Mouse (Mus musculus): ENCODE data around the gene Pknox2. TPM values are rescaled to one million over a fixed set of nuclear protein-coding genes. Genes with fewer than 3 reads are reported as not detected.

The Pknox2 gene
- total RNA-seq, 2 experiments from 2014 or later: 25.4 to 29.5 TPM

DNA sequence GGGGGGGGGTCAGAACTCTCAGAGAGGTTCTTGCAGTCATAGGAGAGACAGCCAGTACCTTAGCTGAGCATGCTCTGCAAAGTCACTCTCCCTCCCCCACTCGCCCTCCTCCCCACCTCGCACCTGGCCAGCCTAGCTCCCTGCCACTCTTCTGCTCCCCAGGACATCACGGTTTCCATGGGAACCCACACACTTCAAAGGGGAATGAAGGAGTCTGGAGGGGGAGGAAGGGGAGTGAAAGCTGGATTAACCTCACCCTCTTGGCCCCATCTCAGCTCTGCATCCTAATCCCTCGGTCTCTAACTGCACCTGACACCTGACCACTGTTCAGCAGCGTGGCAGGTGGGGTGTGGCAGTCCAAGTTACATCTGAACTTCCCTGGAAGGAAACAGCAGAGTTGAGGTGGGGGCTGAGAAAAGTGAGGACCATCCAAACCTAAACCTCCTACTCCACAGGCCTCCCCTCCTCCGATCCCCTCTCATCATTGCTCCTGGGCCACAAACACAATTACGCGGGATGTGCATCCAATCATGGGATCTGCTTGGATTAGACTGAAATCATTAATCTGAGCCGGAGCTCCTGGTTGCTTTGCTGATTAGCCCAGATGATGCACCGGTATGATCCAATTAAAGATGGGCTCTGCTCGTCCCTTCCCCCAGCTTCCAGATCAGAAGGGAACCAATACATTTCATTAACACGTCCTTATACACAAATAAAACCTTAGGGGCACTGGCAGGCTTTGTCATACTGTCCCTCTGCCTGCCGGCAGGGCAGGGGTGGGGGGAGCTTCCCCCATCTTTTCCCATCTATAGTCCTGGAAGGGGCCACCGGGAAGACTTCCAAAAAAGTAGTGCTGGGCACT is 196.7 kb downstream of the Pknox2 start:
- DNase-seq (ENCODE audit: low spot score in 2 of 2): no peak

DNA sequence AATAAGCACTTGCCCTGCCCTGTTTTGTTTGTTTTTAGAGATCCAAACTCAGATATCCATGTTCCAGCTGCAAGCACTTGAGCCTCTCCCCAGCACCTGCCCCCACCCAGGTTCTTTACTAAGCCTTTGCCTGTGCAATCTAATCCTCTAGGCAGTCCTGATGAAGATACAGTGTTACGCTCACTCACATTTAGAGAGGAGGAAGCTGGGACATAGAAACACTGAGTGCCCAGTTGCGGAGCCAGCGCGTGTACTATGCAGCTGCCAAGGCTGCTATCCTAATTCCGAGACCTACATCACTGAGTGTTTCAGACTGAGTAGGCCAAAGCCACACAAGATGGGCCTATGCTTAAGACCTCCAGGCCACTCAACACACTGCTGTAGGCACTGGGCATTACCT is 199.0 kb downstream of the Pknox2 start:
- no peak for DNase-seq (ENCODE audit: low spot score in 2 of 2)

DNA sequence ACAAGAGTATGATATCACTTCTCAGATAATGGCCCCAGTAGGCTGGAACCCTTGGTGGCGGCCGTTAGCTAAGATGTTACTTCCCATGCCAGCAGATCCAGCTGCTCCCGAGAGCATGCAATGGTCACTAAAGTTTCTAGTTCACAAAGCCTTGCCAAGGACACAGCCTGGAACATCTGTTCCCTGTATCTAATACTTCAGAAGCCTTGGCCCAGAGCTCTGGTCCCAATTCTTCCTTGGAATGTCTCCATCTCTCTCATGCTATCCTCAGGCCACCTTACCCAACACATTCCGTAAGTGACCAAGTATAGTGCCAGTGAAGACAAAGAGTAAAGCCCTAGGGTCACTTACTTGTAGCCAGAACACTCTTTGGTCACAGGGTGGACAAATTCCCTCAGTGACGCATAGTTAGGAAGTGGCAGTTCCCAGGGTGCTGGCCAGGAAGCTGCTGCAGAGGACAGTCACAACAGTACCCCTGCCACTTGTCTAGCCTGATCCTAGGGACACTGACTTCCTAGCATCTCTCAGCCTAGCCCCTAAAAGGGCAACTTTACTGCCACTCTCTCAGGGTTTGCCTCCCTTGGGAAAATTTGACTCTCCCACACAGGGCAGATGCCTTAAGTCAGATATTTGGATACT is 200.0 kb downstream of the Pknox2 start:
- DNase-seq (ENCODE audit: low spot score in 2 of 2): no peak

DNA sequence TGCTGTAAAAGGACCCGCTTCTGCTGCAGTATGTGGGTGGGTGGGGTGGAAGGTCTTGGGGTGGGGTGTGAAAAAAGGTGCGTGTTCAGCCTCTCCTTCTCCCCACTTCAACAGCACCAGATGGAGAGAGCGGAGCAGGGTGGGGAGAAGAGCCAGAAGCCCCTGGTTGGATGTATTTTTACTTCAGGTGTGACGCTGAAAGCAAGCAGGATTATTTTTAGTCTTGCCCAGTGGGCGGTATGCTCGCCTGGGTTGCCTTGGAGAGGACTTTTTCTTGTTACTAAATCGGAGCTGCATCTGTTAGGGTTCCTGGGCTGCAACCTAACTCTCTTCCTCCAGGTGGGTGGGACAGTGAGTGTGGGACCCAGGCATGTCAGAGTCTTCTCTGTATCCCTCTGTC is 202.4 kb downstream of the Pknox2 start:
- peak in 1 of 2 experiments; percentile 60 for DNase-seq (ENCODE audit: low spot score in 2 of 2)

DNA sequence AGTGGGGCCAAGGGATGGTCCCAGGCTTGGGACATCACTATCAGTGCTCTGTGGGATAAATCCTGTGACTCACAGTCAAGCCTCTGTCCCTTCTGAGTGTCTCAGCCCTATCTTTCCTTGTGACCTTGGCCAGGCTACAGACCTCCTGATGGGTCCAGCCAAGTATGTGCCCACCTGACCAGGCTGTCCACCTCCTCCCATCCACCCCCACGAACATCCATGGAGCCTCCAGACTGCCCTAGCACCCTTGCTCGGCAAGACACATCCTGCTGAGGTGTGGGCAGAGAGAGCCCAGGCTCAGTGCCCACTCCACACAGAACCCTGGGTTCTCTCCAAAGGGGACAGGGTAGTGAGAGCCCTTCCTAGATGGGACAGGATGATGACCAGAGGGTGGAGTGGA is 204.6 kb downstream of the Pknox2 start:
- no peak for DNase-seq (ENCODE audit: low spot score in 2 of 2)

DNA sequence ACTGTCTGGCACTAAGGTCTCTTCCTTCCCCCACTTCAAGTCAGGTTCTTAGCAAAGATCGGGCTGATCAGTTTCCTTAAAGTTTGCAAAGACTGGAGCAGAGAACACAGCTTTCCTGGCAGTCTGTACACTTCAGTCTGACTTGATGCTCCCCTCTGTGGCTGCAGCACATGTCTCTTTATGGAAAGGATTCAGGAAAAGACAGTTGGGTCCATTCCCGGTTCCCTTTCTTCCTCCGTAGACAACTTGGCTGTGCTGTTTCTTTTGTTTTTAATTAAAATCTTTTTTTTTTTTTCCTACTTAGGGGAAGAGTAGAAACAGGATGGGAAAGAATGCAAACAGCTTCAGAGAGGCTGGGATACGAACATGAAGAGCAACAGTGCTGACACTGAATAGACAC is 205.1 kb downstream of the Pknox2 start:
- DNase-seq (ENCODE audit: low spot score in 2 of 2): no peak

DNA sequence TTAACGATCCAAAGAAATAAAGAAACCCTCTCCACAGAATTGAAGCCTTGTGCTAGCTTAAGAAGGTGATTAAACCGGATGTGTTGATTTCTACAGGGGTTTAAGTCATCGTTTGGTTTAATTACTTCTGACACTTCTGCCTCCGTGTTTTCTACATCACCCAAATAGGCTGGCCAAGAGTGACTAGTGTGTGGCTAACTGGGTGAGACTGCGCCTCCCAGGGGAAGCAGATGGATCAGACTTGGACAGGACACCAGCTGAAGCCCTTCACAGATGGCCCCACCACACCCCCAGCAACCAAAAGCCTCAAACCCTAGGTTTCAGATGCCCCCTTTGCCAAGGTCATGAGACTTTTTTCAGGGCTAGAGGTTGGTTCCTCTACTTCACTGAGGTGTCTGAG is 205.6 kb downstream of the Pknox2 start:
- DNase-seq (ENCODE audit: low spot score in 2 of 2): no peak

DNA sequence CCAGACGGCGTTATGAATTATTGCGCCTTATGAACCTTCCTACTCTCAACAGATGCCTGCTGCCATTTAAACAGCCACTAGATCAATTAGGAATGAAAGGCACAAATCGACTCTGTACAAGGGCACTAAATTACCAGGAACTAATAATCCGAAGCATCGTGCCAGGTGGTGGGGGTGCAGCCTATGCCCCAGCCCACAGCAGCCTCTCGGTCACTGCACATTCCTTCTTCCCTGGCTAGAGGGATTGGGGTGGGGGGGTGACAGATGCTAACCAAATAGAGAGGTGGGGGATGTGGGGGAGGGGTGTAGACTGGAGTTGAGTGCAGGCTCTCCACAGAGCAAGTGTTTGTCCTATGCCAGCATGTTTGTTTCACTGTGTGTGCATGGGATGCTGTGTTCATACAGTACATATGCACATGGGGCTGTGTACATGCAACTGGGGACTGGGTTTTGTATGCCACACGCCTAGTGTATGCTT is 208.6 kb downstream of the Pknox2 start:
- no peak for DNase-seq (ENCODE audit: low spot score in 2 of 2)

DNA sequence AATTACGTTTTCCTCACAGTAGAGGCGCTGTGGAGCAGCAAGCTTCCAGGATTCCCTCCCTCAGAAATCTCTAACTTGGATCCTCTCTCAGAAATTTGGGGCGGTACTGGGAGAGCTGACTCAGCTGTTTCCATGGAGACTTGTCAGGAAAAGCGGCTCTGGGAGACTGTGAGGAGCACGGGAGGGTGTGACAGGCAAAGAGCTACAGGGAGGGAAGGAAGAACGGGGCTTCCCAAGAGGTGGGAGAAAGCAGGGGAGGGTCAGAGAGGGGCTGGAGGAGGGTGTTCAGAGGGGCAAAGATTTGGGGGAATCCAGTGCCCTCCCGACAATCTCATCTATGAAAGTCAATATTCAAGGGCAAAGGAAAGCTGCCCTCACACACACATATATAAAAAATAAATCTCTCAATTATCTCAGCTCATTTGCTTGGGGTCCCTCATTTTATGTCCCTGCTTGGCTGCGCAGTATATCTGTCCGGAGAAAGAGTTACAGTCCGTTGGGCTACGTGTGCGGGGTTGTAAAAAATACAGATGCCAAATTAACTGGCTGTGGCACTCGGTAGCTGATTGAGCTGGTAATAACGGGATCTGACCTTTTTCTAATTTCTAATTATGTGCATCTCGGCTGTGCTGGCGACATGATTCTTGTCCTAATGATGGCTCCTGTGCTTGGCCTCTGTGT is 213.3 kb downstream of the Pknox2 start:
- DNase-seq (ENCODE audit: low spot score in 2 of 2): peak; percentile 65 to 85

DNA sequence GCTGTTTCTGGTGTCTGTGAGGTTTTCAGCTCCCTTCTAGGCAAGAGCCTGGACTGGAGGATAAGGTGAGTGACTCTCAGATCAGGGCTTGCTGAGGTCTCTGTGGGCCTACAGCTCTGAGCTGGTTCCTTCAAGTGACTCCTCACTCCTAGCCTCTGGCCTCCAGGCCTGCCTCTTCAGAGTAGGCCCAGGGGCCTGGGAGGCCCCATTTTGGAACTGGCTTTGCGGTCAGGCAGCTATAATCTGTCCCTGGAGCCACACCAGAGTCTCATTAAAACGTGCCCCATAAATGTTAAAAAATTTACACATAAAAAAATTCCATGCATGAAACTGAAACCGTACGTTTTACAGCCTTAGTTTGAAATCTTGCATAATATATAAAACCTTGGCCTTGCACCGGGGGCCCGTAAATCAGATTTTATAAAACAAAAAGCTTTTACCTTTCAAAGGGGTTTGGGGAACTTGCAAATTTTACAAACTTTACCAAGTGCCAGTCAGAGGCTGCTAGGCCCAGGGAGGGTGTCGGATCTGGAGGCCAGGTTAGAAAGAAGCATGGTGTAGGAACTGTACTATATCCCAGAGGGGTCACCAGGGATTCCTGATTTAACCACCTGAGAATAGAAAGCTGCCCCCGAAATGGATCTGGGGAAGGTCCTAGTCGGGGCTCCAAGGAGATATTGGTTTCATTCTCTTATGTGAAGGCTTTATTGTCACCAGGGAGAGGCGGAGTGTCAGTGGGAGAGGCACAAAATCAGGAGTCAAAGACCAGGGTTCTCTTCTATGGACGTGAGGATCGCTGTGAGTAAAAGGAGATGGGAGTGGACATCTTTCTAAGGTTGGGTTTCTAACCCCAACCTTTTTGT is 214.0 kb downstream of the Pknox2 start:
- DNase-seq (ENCODE audit: low spot score in 2 of 2): no peak

DNA sequence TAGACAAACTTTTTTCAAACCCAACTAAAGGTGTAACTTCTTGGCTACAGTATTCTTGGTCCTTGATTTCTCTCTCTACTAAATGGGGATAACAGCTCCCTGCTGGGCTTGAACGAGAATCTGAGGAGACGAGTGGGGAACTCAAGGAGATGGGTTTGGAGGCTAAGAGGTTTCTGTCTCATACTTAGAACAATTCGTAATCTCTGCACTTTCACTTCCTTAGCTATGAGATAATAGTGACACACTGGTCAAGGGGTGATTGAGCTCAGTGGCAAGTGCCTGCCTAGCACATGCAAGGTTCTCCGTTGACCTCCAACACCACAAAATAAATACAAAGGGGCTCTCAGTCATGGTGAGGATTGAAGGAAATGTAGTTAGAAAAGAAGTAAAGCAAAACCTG is 215.6 kb downstream of the Pknox2 start:
- DNase-seq (ENCODE audit: low spot score in 2 of 2): no peak

DNA sequence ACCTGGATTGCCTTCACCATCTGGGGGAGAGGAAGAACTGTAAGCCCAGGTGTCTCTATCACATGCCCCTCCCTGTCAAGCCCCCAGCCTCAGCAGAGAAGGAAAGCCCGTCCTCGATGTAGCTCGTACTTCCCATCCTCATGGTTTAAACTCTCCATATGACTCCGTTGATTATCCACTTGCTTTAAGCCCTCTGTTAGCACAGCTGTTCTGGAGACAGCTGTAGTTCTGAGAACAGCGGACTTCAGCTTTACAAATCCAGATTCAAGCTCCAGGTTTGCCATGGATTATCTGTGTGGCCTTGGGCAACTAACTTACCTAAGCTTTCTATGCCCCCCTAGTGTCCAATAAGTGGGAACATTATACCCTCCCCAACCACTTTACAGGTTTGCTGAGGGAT is 223.5 kb downstream of the Pknox2 start:
- no peak for DNase-seq (ENCODE audit: low spot score in 2 of 2)

DNA sequence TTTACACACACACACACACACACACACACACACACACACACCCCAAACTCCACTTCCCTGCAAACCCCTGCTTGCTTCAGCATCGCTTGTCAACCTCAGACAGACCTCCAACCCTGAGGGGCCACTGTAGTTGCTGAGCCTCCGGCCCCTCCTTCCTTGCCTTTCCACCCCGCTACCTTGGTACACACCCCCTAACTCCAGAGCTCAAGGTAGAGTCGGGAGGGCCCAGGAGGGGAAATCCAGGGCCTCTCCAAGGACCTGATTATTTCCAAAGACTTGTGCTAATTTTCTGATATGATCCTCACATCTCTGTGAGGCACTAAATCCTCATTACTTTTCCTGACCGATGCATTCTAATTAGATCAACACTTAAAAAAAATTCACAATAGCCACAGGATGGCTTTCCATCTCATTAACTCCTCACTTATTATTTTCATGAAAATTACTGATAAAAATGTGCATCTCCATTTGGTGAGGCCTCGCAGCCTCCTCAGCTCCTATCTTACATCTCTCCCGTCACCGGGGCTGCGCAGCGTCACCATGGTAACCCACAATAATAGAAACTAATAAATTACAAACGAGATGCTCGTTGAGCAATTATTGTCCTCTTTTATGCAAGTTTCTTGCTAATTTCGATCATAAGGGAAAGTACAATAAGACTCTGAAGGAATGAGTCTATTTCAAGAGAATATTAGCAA is 225.3 kb downstream of the Pknox2 start:
- DNase-seq (ENCODE audit: low spot score in 2 of 2): peak in 1 of 2 experiments; percentile 72

DNA sequence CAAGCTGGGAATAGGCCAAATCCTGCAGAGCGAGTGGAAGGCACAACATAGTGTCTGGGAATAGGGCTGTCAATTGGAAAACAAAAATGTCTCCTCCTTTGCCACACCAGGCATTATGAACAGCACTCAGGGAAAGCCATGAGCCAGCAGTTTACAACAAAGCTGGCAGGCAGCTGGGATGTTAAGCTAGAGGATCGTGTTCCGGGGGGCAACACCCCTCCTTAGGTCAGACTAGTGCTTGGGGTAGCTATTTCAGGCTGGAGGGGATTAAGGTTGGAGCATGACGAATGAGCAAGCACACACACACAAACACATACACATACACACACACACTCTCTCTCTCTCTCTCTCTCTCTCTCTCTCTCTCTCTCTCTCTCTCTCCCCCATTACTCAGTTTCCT is 227.7 kb downstream of the Pknox2 start:
- DNase-seq (ENCODE audit: low spot score in 2 of 2): no peak

DNA sequence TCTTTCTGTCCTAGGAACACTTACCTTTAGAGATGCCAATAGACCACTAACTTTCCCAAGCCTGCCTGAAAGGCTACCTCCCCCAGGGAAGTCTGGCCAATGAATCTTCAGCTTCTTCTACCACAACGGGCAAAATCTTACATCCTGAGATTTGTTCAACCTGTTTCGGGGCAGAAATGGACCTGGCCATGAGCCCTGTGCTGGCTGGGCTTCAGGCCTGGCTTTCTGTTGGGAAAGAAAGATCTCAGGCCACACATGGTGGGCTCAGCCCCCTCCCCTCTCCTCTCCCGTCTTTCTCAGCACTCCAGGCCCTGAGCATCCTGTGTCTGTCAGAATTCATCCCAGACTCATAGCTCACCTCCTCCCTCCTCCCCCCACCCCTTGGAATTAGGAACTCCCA is 228.6 kb downstream of the Pknox2 start:
- no peak for DNase-seq (ENCODE audit: low spot score in 2 of 2)

DNA sequence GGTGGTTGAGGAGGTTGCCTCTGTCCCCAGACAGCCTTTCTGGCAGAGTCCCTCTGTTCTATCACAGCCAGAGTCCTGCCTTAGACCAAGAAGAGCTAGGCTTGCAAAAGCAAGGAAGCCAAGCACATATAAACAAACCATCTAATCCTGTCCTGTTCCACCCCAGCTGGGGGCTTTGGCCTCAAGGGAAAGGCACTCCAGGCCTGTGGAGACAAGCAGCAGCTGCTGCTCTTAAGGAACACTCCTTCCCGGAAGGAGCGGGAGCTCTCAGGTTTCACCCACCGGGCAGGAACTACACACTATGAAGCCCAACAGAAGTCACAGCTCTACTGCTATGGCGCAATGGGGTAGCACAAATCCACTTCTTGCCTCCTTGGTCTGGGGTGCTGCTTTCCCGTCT is 230.3 kb downstream of the Pknox2 start:
- no peak for DNase-seq (ENCODE audit: low spot score in 2 of 2)

DNA sequence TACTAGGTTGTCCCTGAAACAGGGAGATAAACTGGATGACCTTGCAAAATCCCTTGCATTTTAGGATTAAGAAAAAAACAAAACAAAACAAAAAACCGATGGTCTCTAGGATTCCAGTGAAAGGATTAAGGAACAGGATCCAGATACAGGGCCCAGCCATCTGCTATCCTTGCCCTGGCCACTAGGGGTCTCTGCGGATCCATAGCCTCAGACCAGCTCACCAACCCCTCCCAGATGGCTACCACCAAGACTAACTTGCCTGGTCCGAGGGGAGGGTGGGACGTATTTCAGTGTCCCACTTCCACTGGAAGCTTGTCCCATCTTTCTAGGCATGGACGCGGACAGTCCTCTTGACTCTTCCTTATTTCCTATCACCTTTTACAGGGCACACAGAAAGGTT is 230.8 kb downstream of the Pknox2 start:
- peak; percentile 79 to 88 for DNase-seq (ENCODE audit: low spot score in 2 of 2)

DNA sequence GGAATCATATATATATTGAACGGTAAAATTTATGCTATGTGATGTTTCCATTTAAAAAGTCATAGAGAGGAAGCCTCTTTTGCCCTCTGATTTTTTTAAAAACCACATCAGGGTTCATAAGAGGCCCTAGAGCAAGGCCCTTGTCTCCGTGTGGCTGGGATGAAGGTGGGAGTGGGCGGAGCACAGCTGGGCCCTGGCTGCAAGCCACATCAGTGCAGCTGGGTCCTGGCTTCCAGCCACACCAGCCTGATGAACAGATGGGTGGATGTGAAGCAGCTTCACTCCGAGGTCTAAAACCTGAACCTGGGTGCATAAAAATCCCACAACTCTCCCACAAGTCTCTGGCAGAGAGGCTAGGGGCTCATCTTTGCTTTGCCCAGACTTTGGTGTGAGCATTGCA is 241.8 kb downstream of the Pknox2 start:
- DNase-seq (ENCODE audit: low spot score in 2 of 2): no peak

DNA sequence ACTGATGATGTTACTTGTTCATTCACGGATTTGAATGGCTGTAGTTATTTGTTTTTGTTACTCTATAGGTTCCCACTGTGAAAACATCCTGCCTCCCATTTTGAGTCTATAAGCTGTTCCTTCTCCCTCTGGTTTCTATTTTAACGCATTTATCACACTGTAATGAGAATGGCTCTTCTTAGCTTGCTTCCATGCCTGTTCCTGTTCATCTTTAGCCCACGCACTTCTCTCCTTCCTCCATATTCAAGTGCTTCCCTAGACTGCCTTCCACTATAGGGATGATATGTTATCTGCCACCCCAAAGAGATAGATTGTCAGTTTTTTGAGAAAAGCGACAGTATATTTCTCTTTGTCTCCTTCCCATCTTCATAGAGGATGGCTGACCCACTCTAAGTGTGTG is 246.7 kb downstream of the Pknox2 start:
- no peak for DNase-seq (ENCODE audit: low spot score in 2 of 2)

DNA sequence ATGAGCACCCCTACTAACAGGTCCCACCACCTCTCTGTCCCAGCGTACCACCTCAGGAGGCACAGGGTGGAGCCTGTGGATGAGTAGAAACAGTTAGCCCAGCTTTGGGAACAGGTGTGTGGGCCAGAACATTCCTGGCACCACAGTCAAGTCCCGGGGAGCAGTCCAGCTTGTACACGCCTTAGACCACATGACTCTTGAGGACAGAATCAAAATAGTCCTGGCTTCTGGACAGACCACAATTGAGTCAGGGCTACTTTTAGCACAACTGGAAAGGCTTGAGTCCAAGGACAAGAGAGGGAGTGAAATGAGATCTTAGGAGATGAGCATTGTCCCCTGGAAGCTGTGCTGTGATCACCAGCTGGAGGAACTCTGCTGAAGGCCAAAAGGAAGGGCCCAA is 248.6 kb downstream of the Pknox2 start:
- no peak for DNase-seq (ENCODE audit: low spot score in 2 of 2)
